Mouse (Mus musculus): ENCODE results near the gene Eid1.

Eid1 gene

GRCm38 (mm10) chr2:125672957-125673631 lies at the start of gene Eid1:
Eid1 (plus strand) TSS chr2:125673095.
- in situ Hi-C loops (cut with MboI, MseI) = no loop called here

GRCm38 (mm10) chr2:125623211-125623610 lies 49.7 kb upstream of the Eid1 start:
- in situ Hi-C loops (cut with MboI, MseI) = no loop called here

DNA sequence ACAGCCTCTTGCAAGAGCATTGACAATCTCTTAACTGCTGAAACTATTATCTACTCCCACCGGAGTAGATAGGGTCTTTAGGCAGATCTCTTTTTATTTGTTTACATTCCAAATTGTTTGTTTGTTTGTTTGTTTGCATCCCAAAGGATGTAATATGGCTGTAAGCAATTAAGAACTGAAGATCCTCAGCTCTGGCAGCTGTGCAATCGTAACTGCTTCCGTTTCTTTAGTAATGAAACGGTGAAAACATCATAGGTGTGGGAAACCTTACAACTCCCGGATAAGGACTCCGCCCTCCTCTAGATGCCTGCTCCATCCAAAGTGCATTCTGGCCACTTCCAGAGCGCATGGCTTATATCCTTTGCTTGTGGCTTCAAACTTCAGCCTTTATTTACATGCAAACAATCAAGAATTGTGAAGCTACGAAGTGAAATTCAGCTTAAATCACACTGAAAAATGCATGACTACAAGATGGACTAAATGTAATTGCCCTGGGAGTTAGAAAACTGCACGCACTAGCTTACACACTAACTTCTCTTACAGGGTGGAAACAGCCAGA lies 48.7 kb upstream of the Eid1 start:
- in situ Hi-C loops (cut with MboI, MseI) = no loop called here

GRCm38 (mm10) chr2:125624837-125625351 lies 48.0 kb upstream of the Eid1 start, which contains the start of gene Cep152:
Cep152 (minus strand) TSS chr2:125625113.
- in situ Hi-C loops (cut with MboI, MseI) = no loop called here

DNA sequence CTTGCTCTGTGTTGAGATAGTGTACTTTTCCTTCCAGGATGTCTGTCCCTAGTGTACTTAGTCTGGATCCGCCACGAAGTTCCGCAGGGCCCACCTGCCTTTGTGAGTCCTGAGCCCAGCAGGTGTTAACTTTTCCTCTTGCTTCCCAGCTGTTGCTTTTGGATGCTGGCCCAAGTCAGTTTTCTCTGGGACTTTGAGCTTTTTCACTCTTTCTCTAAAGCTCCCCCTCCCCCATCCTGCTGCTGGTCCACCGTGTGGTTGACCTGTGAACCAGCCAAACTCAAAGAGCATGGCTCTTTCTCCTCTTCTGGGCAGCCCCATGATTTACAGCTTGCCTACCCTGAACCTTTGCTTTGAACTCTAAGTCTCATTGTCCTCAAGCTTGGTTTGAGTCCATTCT lies 46.4 kb upstream of the Eid1 start:
- in situ Hi-C loops (cut with MboI, MseI) = no loop called here

- in situ Hi-C loops (cut with MboI, MseI) = no loop called here
These were observed 44.4 kb upstream of the Eid1 start for GRCm38 (mm10) chr2:125628487-125628886.

DNA sequence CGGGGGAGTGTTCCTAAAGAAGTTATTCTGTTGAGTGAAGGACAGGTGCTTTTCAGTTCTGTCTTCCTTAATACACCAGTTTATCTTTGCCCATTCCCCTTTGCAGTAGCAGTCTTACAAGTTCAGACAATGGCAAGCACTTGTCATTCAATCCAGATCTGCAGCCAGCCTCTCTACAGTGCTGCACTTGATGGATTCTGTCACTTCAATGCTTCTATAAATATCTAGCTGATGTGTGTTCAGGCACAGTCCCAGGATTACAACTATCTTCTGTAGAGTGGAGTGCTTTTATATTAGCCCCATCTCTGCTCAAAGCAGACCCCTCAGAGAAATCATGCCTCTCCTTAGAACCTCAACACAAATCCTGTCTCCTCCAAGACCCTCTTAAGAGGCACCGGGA lies 42.9 kb upstream of the Eid1 start:
- in situ Hi-C loops (cut with MboI, MseI) = no loop called here

- in situ Hi-C loops (cut with MboI, MseI) = no loop called here
These were observed 35.6 kb upstream of the Eid1 start for GRCm38 (mm10) chr2:125637331-125637730.

- in situ Hi-C loops (cut with MboI, MseI) = no loop called here
These were observed 28.0 kb upstream of the Eid1 start for GRCm38 (mm10) chr2:125644912-125645311.

- in situ Hi-C loops (cut with MboI, MseI) = no loop called here
These were observed 22.9 kb upstream of the Eid1 start for GRCm38 (mm10) chr2:125650038-125650437.

GRCm38 (mm10) chr2:125650742-125651352 lies 22.0 kb upstream of the Eid1 start:
- in situ Hi-C loops (cut with MboI, MseI) = no loop called here

DNA sequence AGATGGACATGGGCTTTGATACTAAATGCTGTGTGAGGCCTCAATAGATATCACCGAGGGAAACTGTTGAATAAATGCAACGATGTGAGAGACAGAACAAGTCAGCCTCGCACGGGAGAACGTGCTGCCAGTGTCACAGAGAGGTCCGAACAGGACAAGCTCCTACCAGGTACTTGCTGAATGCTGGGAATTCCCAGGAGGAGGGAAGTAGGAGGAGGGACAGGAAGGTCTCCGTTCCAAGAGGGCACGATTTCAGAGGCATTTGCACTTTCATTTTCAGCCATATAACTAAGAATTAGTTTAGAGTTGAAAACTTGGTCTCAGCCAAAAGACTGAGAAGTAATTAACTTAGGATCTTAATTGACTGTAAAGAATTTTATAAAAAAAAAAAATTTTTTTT lies 21.3 kb upstream of the Eid1 start:
- in situ Hi-C loops (cut with MboI, MseI) = no loop called here

DNA sequence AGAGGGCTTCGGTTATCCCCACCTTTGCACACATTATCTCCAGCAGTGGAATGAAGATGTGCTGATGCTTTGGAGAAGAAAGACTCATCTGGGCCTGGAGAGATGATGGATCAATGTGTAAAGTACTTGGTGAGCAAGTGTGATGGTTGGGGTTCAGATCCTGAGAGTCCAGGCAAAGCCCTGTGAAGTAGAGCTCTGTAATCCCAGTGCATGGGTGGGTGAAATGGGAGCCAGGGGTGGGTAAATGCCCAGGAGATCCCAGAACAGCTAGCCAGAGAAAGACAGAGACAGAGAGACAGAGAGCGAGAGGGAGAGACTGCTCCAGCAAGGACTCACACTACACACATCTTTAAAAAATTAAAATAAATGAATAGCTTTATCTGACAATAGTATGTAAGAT lies 19.6 kb upstream of the Eid1 start:
- in situ Hi-C loops (cut with MboI, MseI) = no loop called here

DNA sequence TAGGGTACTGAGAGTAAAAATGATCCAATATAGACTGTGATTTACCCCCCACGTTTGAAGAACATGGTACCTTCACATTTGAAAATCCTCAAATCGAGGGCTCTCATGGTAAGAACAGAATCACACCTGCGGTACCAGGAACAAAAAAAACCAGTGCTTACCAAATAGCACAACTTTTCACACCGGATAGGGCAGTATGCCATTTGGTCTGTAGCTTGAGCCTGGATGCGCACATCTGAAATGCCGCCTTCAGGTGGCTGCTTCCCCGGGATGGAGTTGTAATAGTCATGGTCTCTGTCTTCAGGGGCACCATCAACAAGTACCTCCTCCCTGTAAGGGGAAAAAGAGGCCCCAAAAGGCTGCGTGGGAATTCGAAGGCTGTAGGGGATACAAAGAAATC lies 17.5 kb upstream of the Eid1 start:
- in situ Hi-C loops (cut with MboI, MseI) = no loop called here

DNA sequence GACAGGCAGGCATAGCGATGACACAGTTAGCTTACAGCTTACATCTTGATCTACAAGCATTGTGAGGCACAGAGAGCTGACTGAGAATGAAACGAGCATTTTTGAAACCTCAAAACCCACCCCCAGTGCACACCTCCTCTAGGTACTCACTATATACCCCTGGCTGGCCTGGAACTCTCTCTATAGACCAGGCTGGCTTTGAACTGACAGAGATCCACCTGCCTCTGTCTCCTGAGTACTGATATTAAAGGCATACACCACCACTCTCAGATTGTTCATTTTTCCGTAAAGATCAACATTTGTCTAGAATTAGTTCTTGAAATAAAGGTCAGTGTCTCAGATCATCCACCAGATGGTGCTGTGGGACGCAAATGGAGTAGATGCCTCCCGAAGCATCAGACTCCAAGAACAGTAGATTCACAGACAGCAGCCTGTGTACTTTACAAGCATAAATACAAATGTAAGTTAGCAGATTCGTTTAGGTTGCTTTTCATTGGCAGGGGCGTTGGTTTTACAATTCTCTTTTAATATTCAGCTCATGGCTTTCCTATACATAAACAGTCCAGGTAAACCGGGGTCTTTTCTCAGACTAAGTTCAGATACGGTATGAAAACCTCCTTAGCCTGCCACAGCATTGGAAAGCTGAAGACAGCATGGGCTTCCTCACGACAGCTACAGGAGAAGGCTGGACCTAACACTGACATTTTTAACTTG lies 12.9 kb upstream of the Eid1 start:
- in situ Hi-C loops (cut with MboI, MseI) = no loop called here

DNA sequence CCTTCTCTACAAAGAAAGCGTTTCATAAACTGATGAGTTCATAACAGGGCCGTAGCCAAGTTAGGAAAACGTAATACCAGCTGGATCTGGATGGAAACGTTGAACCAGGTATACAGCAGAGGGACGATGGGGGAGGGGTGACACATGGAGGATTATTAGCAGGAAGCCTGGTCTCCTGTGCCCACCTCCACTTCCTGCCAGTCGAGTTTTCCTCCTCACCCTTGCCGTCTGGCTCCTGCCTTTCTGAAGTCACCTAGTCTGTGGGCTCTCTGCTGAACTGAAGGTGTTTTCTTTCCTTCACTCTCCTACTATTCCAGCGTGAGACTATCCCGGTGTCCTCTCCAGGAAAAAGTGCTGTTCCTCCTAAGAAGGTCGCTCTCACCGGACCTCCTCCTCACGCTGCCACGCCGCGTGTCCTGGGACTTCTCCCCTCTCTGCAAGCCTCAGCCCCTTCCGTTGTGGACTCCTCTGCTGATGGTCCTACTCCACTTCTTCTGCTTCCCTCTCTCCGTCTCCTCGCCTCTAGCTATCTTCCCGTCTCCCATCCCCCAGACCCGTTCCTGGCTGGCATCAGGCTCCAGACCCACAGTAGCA lies 12.3 kb upstream of the Eid1 start:
- in situ Hi-C loops (cut with MboI, MseI) = no loop called here

DNA sequence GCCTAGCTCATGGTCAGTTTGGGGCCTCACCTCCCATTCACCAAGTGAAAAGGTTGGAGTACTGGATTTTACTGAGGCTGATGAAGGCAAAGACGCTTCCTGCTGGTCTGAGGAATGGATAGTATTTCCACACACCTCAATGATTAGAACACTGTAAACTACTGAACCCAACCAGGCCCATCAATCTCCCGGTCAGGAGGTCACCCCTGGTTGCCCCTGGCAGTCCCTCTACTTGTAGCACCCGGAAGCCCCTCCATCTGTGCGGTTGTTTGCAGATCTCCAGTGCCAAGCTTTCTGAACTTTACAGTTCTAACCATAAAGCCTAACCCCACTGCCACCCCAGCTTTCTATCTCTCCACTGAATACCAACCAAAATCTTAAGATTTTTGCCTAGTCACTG lies 11.7 kb upstream of the Eid1 start:
- in situ Hi-C loops (cut with MboI, MseI) = no loop called here

DNA sequence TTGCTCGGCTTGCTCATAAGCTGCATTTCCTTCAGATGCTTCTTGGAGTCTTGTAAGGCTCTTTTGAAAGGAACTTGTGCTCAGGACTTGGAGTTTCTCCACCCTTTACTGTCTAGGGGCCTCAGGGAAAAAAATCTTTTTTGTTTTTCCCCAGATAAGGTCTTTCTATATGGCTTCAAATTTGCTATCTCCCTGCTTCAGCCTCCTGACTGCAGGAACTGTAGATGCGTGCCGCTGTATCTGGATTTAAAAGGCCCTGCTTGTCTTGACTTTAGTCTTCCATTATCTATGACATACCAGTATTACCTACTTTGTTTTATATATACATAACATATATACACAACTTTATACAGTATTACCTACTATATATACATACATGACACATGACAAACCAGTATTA lies 10.4 kb upstream of the Eid1 start:
- in situ Hi-C loops (cut with MboI, MseI) = no loop called here

DNA sequence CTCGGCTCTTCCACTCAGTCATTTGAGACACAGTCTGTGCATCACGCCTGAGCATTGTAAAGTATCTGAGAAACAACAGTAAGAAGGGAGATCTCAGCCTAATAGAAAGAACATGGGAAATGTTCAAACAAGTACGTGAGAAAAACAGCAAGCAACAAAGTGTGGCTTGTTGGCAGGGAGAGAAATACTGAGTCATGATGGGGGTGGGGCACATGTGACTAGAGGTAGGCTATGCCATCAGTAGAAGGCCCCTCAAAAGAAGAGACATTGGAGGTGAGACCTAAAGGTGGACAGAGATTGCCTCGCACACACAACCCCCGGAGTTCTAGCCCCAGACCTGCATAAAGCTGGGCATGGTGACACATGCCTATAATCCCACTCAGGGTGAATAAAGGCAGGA lies 7.7 kb upstream of the Eid1 start:
- in situ Hi-C loops (cut with MboI, MseI) = no loop called here

DNA sequence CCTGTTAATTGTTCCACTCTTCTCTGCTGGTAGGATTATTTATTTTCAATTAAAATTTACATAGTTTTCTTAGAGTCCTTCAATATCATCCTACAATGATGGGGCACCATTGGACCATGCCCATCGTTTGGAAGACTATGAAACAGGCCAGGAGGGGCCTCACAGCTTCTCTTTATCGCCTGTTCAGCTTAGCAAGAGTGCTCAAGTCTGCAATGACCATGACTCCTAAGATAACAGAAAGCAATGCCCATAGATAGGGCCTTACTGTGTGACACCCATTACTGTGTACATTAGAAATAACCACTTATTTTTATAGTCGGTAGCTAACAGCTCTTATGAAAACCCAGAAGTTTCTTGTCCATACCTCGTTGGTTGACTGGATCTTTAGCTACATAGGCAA lies 7.0 kb upstream of the Eid1 start:
- in situ Hi-C loops (cut with MboI, MseI) = no loop called here

DNA sequence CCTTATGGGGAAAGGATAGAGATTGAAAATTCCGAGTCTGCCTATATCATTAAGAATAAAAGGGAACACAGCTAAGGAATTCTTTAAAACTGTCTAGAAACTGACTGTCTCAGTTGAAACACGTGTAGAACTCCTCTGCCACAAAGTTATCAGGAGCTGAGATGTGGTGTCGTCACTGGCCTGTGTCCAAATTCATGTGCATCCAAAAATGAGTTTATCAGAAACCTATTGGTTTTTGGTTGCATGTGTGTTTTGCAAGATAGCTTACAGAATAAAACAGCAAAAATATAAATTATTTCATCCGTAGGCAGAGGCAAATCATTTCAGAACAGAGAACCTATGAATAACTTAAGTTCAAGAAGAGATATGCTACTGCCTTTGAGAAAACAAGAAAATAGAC lies 6.2 kb upstream of the Eid1 start:
- in situ Hi-C loops (cut with MboI, MseI) = no loop called here

- in situ Hi-C loops (cut with MboI, MseI) = no loop called here
These were observed 5.7 kb upstream of the Eid1 start for GRCm38 (mm10) chr2:125667184-125667583.
